Mouse (Mus musculus) retina, embryonic 14.5 days (tissue): Measurements from ENCODE around the gene Olfr243.
"Not testable (repeated sequence)": the region's sequence is repeated elsewhere in the genome, so short reads cannot be mapped to it uniquely, and the experiment has no call there.

ENCODE experiments used
- DNase-seq: peaks from one replicate; pipeline ENCODE4 v3.0.0-alpha.2; 2015; ENCODE audit warnings: low spot score

Olfr243 gene

DNA sequence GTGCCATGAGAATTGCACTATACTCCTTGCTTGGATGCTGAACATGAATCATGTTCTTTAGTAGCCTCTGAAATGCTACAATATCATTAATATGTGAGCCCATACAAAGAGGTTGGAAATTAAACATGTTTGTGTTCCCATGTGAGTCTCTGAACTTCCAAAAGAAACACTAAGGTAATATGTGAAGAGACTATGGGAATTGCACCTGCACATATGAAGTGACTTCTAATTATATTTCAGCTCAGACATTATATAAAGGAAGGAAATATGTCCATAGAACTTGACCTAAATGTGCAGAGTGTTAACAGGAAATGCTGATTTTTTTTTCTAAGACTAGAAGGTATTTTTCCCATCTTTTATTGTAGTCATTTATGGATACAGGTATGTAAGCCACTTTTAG is at the start of gene Olfr243:
Olfr243 (plus strand) TSS at position 301 of the 400 bp plus-strand sequence.
- DNase-seq: no peak

DNA sequence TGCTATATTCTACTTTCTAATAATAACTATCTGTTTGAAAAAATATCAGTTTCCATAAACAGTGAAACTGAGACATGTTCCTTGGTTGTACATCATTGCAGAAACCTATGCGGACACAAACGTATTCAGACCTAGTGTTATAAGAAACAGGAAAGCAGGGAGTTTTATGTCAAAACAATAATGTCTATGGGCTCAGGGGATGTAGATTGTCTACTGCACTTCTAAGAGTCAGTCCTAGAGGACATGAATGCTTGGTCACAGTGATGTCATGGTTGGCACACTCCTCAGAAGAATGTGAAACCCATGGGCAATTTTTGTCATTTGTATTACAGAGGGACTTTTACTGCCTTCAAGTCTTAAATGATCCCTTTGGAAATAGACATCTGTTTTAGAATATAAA is 43.4 kb upstream of the Olfr243 start, which contains the start of gene Olfr624:
Olfr624 (minus strand) TSS at position 101 of the 400 bp plus-strand sequence.
- DNase-seq: no peak

DNA sequence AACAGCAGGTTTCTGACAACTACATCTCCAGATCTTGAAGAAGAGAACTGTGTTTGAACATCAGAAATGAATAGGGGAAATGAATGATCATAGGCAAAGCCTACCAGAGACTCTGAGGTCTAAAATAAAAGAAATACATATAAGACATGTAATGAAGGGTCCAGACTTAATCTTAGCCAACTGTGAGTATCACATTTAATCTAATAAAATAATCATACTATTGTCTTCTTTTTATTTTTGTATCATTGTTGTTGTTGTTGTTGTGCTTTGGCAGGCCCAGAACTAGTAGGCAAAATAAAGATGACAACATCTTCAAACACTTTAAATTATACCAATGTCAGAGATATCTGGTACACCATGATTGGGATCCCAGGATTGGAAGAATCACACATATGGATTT is 32.1 kb upstream of the Olfr243 start, which contains the start of gene Olfr625-ps1:
Olfr625-ps1 (plus strand) TSS at position 301 of the 400 bp plus-strand sequence.
- DNase-seq: no peak

DNA sequence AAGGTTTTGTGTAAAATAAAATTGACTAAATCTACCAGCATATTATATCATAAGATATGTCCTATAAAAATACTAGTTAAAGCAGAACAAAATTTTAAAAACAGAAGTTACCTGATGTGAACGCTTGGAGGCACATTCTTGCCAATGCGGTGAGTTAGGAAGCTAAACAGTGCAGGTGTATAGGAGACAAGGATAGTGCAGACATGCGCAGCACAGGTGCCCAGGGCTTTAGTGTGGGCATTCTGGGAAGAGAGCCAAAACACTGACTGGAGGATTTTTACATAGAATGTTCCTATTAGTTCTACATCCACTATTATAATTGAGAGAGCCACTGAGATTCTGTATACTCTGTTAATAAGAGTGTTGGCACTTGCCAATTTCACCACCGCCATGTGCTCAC is 15.0 kb upstream of the Olfr243 start:
- DNase-seq: no peak

DNA sequence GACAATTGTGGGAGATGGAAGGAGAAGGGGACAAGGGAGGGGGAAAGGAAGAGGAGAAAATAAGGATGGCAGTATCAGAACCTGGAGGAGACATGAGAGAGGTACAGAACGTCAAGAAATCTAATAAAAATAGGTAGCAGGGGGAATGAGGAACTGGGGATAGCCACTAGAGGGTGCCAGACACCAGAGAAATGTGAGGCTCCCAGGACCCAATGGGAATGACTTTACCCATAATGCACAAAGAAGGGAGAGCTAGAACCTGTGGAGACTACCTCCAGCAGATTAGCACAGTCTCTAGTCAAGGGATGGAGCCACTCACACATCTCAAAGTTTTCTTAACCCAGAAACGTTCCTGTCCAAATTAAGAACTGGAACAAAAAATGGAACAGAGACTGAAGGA is 2.4 kb upstream of the Olfr243 start:
- DNase-seq: no peak

DNA sequence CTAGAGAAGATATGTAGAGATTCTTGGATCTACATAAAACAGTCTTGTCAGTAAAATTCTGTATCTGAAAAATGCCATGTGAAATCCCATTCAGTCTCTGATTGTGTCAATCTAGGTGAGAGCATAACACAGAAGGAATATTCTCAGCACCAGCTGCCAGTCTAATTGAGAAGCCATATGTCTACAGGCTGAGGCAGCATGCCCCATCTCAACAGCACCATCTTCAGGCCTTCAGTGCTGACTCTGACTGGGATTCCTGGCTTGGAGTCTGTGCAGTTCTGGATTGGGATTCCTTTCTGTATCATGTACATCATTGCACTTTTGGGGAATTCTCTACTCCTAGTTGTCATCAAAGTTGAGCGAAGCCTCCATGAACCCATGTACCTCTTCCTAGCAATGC is 1.9 kb downstream of the Olfr243 start:
- not testable (repeated sequence) for DNase-seq

DNA sequence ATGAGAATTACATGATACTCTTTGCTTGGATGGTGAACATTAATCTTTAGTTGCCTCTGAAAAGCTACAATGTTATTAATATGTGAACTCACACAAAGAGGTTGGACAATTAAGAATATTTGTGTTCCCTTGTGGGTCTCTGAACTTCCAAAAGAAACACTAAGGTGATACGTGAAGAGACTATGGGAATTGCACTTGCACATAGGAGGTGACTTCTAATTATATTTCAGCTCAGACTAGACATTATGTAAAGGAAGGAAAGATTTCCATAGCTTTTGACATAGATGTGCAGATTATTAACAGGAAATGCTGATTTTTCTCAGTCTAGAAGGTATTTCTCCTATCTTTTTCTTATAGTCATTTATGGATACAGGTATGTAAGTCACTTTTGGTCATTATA is 15.6 kb downstream of the Olfr243 start, which contains the start of gene Olfr628:
Olfr628 (plus strand) TSS at position 301 of the 400 bp plus-strand sequence.
- DNase-seq: no peak

DNA sequence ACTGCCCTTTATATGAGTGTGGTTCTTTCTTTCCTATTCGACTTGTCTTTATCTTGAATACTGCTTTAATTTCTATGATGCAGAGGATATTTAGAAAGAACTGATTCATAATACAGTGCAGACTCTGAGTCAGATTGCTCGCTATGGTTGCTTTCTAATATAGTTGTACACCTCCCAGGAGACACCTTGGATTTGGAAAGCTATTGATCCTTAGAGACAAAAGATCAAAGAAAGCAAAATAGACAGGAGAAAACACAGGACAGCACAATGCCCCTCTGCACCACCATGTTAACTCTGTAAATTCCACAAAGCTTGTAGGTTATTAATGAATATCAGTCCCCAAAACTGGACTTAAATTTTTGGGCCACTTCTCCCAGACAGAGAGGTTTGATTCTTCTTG is 30.4 kb downstream of the Olfr243 start, which contains the start of gene Olfr629:
Olfr629 (minus strand) TSS at position 101 of the 400 bp plus-strand sequence.
- DNase-seq: no peak

DNA sequence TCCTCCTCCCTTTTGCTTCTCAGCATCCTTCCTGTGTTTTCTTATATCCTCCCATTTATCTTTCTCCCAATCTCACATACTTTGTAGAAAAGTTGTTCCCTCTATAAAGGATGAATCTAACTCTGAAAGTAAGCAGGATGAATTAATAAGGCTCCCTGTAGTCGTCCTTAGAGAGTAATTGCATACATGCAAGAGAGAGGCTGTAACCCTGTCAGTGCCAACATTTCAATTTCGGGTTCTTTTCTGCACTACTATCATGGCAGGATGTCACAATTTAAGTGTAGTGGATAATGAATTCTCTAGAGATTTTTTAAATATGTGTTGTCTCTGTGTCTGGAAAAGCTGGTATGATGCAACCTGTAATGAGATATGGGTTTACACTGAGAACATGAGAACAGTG is 42.8 kb downstream of the Olfr243 start, which contains the start of gene Olfr630:
Olfr630 (minus strand) TSS at position 101 of the 400 bp plus-strand sequence.
- DNase-seq: no peak

DNA sequence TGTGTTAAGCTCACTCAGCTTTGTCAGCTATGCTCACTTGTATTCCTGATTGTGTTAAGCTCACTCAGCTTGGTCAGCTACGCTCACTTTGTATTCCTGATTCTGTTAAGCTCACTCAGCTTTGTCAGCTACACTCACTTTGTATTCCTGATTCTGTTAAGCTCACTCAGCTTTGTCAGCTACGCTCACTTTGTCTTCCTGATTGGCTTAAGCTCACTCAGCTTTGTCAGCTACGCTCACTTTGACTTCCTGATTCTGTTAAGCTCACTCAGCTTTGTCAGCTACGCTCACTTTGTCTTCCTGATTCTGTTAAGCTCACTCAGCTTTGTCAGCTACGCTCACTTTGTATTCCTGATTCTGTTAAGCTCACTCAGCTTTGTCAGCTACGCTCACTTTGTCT is 47.7 kb downstream of the Olfr243 start:
- DNase-seq: not testable (repeated sequence)

DNA sequence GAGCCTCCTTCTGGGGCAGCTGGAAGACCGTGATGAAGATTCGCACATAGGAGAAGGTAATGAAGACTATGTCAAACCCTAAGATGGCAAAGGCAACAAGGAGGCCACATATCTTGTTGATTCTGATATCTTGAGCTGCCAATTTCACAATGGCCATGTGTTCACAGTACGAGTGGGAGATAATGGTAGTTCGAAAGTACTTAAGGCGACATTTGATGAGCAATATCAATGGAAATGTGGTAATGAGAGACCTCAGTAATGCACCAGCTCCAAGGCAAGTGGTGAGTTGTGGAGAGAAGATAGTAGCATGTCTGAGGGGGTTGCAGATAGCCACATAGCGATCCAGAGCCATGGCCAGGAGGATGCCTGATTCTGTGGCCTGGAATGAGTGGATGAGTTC is 53.2 kb downstream of the Olfr243 start:
- DNase-seq: not testable (repeated sequence)
